ENCODE assay signal across 21 mouse cellular contexts in the genomic region with DNA sequence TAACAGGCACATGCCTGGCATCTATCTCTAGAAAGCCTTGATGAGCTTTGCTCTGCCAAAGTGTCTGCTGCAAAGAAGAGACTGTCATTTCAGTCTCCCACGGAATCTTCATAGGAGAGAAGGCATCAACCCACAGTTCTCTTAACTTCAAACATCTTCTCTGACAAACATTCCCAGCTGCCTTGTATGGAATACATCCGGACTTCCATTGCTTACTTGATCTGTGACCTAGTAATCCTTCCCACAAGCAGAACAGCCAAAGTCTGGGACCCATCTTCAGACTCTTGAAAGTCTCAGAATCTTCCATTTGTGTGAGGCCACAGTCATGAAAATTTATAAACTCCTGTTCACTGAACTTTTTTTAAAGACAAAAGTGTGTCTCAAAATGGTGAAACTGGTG. TPM values are rescaled to one million over a fixed set of nuclear protein-coding genes. Genes with fewer than 3 reads are reported as not detected.
DNase-seq lines count a peak whose midpoint lies in the region; ATAC-seq and TF ChIP-seq lines count a peak whose summit lies in the region.
"Had no signal": no experiment of that assay in that cellular context is flagged by ENCODE, and none has a peak within 500 bp of the region (broad histone marks: within the 10 kb centered on the region; RNA-seq: fewer than 3 reads in every experiment).

No protein-coding gene starts in this region.

- no peak overlapping the region for H3K4me2 ChIP-seq in heart, postnatal 0 days (ENCODE audit: low read depth, low read length)
- H3K4me2 ChIP-seq in stomach, embryonic 14.5 days (replicated peaks; ENCODE audit: low read depth, low read length), result no peak overlapping the region
- no peak overlapping the region for H3K4me2 ChIP-seq in stomach, postnatal 0 days (replicated peaks; ENCODE audit: low read depth)
- H3K4me2 ChIP-seq: heart, embryonic 11.5 days; hindbrain, embryonic 12.5 days; midbrain, embryonic 12.5 days had no signal

- H3K79me2 ChIP-seq in liver, adult 2 months (ENCODE audit: control insufficient read depth, insufficient read depth, low read length), result no peaks in the 10 kb centered on the region

- TF ChIP-seq POLR2A in liver, adult 2 months (IDR thresholded peaks at IDR 0.05; ENCODE audit: extremely low read depth, insufficient read depth, low read length), result no peak

- no peak for ATAC-seq in heart, postnatal 0 days (ENCODE audit: insufficient read depth, low read depth)
- no peak; the same call in 1 of the 2 replicates for ATAC-seq in stomach, embryonic 14.5 days (ENCODE audit: insufficient number of reproducible peaks, insufficient read depth, low FRiP score, low read depth)
- ATAC-seq in stomach, postnatal 0 days (ENCODE audit: low FRiP score, low TSS enrichment), result no peak
- ATAC-seq: forebrain, embryonic 16.5 days had no signal

- no peaks in the 10 kb centered on the region for H3K9me3 ChIP-seq in heart, postnatal 0 days (replicated peaks; ENCODE audit: control insufficient read depth, low read length)
- H3K9me3 ChIP-seq in stomach, embryonic 14.5 days (ENCODE audit: control insufficient read depth, low read depth, low read length), result no peaks in the 10 kb centered on the region
- no peaks in the 10 kb centered on the region for H3K9me3 ChIP-seq in stomach, postnatal 0 days (ENCODE audit: control insufficient read depth, low read length)
- H3K9me3 ChIP-seq in midbrain, embryonic 10.5 days (replicated peaks), result no peaks in the 10 kb centered on the region
- H3K9me3 ChIP-seq: forebrain, embryonic 10.5 days; hindbrain, embryonic 12.5 days; liver, embryonic 15.5 days; midbrain, embryonic 12.5 days had no signal

- 35% methylated on average over 2 of the region's 2 CpGs for WGBS in heart, postnatal 0 days
- WGBS in liver, adult 2 months, result 58% methylated on average over 2 of the region's 2 CpGs
- WGBS in stomach, embryonic 14.5 days, result 45% methylated on average over 2 of the region's 2 CpGs
- 27% methylated on average over 2 of the region's 2 CpGs for WGBS in stomach, postnatal 0 days
- WGBS in midbrain, embryonic 10.5 days, result 75% methylated on average over 2 of the region's 2 CpGs

- H3K9ac ChIP-seq in heart, postnatal 0 days (replicated peaks; ENCODE audit: low read depth, low read length), result no peak overlapping the region
- no peak overlapping the region for H3K9ac ChIP-seq in liver, adult 2 months (ENCODE audit: low read depth, low read length)
- no peak overlapping the region for H3K9ac ChIP-seq in stomach, embryonic 14.5 days (replicated peaks; ENCODE audit: low read depth, low read length)
- no peak overlapping the region for H3K9ac ChIP-seq in stomach, postnatal 0 days (ENCODE audit: low read length)
- H3K9ac ChIP-seq: hindbrain, embryonic 12.5 days; liver, embryonic 15.5 days; midbrain, embryonic 12.5 days had no signal

- no peak for TF ChIP-seq CTCF in heart, postnatal 0 days (IDR thresholded peaks at IDR 0.05; ENCODE audit: low read depth)
- TF ChIP-seq CTCF in liver, adult 2 months (IDR thresholded peaks at IDR 0.05; ENCODE audit: low read depth, low read length), result no peak
- TF ChIP-seq CTCF in stomach, postnatal 0 days (IDR thresholded peaks at IDR 0.05; ENCODE audit: low read depth), result no peak

- H3K27ac ChIP-seq in heart, postnatal 0 days (ENCODE audit: low read depth), result peak overlapping the region; percentile 25; the same call in 1 of the 2 replicates
- H3K27ac ChIP-seq in liver, adult 2 months (replicated peaks; ENCODE audit: insufficient read depth, low read depth, low read length), result no peak overlapping the region
- H3K27ac ChIP-seq in stomach, embryonic 14.5 days (ENCODE audit: low read length), result peak overlapping the region; percentile 18; the same call in 1 of the 2 replicates
- H3K27ac ChIP-seq in stomach, postnatal 0 days (replicated peaks), result no peak overlapping the region
- no peak overlapping the region for H3K27ac ChIP-seq in midbrain, embryonic 10.5 days (replicated peaks)
- H3K27ac ChIP-seq: forebrain, embryonic 10.5 days; hindbrain, embryonic 12.5 days; left cerebral cortex, adult 2 months; liver, embryonic 15.5 days; midbrain, embryonic 12.5 days had no signal

- no peaks in the 10 kb centered on the region for H3K36me3 ChIP-seq in heart, postnatal 0 days (replicated peaks; ENCODE audit: control insufficient read depth, insufficient read depth, low read length)
- H3K36me3 ChIP-seq in liver, adult 2 months (ENCODE audit: control insufficient read depth, insufficient read depth, low read length), result no peaks in the 10 kb centered on the region
- H3K36me3 ChIP-seq in stomach, embryonic 14.5 days (ENCODE audit: control insufficient read depth, insufficient read depth, low read length), result no peaks in the 10 kb centered on the region
- H3K36me3 ChIP-seq in stomach, postnatal 0 days (ENCODE audit: control insufficient read depth, insufficient read depth, low read length), result no peaks in the 10 kb centered on the region
- H3K36me3 ChIP-seq in midbrain, embryonic 10.5 days, result no peaks in the 10 kb centered on the region
- H3K36me3 ChIP-seq: forebrain, embryonic 10.5 days; hindbrain, embryonic 12.5 days; liver, embryonic 15.5 days; midbrain, embryonic 12.5 days had no signal

- H3K27me3 ChIP-seq in heart, postnatal 0 days (ENCODE audit: control insufficient read depth, insufficient read depth, low read length), result no peaks in the 10 kb centered on the region
- H3K27me3 ChIP-seq in liver, adult 2 months (ENCODE audit: control insufficient read depth, insufficient read depth, low read length), result no peaks in the 10 kb centered on the region
- no peaks in the 10 kb centered on the region for H3K27me3 ChIP-seq in stomach, embryonic 14.5 days (ENCODE audit: control insufficient read depth, insufficient read depth, low read length)
- no peaks in the 10 kb centered on the region for H3K27me3 ChIP-seq in stomach, postnatal 0 days (ENCODE audit: control insufficient read depth, insufficient read depth, low read length)
- peaks cover 19% of the 10 kb centered on the region; the same call in 1 of the 2 replicates for H3K27me3 ChIP-seq in midbrain, embryonic 10.5 days (ENCODE audit: low read depth, poor library complexity, severe bottlenecking)
- H3K27me3 ChIP-seq: liver, embryonic 15.5 days had no signal

- DNase-seq in heart, postnatal 0 days (ENCODE audit: low spot score), result no peak
- no peak for DNase-seq in heart, adult 9 months (ENCODE audit: low spot score in 2 of 2)
- DNase-seq in liver, adult 2 months (ENCODE audit: extremely low read depth, low read depth, low spot score), result peak; percentile 4
- no peak for DNase-seq in liver
- DNase-seq in stomach, postnatal 0 days (ENCODE audit: low spot score), result no peak
- DNase-seq in midbrain, embryonic 10.5 days (ENCODE audit: low spot score), result no peak
- DNase-seq: cerebellum, adult 9-11 months had no signal

- no peak overlapping the region for H3K4me3 ChIP-seq in heart, postnatal 0 days (ENCODE audit: low read depth, low read length)
- no peak overlapping the region for H3K4me3 ChIP-seq in liver, adult 2 months (ENCODE audit: insufficient read depth, low read depth, low read length)
- no peak overlapping the region for H3K4me3 ChIP-seq in stomach, embryonic 14.5 days (ENCODE audit: low read depth, low read length)
- no peak overlapping the region for H3K4me3 ChIP-seq in stomach, postnatal 0 days (ENCODE audit: low read depth, low read length)
- H3K4me3 ChIP-seq in midbrain, embryonic 10.5 days, result no peak overlapping the region
- H3K4me3 ChIP-seq: forebrain, embryonic 10.5 days; hindbrain, embryonic 12.5 days; left cerebral cortex, adult 2 months; liver, embryonic 15.5 days; midbrain, embryonic 12.5 days had no signal

- TF ChIP-seq EP300 in heart, postnatal 0 days (IDR thresholded peaks at IDR 0.05; ENCODE audit: low read depth), result no peak
- no peak for TF ChIP-seq EP300 in stomach, postnatal 0 days (optimal IDR thresholded peaks at IDR 0.05)

- no peaks in the 10 kb centered on the region for H3K4me1 ChIP-seq in heart, postnatal 0 days (ENCODE audit: control insufficient read depth, insufficient read depth)
- H3K4me1 ChIP-seq in liver, adult 2 months (ENCODE audit: control insufficient read depth, insufficient read depth, low read length), result no peaks in the 10 kb centered on the region
- H3K4me1 ChIP-seq in stomach, embryonic 14.5 days (ENCODE audit: control insufficient read depth, insufficient read depth, low read length), result no peaks in the 10 kb centered on the region
- no peaks in the 10 kb centered on the region for H3K4me1 ChIP-seq in stomach, postnatal 0 days (replicated peaks; ENCODE audit: control insufficient read depth, insufficient read depth)
- no peaks in the 10 kb centered on the region for H3K4me1 ChIP-seq in midbrain, embryonic 10.5 days
- H3K4me1 ChIP-seq: forebrain, embryonic 10.5 days; hindbrain, embryonic 12.5 days; midbrain, embryonic 12.5 days had no signal

RNA-seq across cellular contexts. Expression of a gene that starts 51.7 kb away (rescaled TPM):
- not detected in 2 replicates for total RNA-seq in heart, postnatal 0 days (2014; rRNA removed; ENCODE audit: low replicate concordance)
- 0.10 and 0.16 TPM in 2 replicates for polyA plus RNA-seq in heart, postnatal 0 days (2015; fragmentation: Nextera tagmentation; extraction: Ambion mirVana)
- total RNA-seq in liver, adult 2 months (2014; rRNA removed), result 0.09 TPM in 1 of 2 replicates, not detected in the other
- not detected in 2 replicates for polyA plus RNA-seq in liver, adult 2 months (2012; rRNA removed)
- 0.78 and 0.81 TPM in 2 replicates for polyA plus RNA-seq in stomach, embryonic 14.5 days (2014; fragmentation: Nextera tagmentation; extraction: Ambion mirVana)
- 0.15 and 0.16 TPM in 2 replicates for polyA plus RNA-seq in stomach, postnatal 0 days (2015; fragmentation: Nextera tagmentation; extraction: Ambion mirVana)
- polyA plus RNA-seq in midbrain, embryonic 10.5 days (2016; fragmentation: Nextera tagmentation; extraction: Ambion mirVana), result 0.46 and 0.57 TPM in 2 replicates
- total RNA-seq: adrenal gland, adult 2 months; gastrocnemius, postnatal 25 days; heart, postnatal 25 days; layer of hippocampus, postnatal 10 days; left cerebral cortex, adult 2 months; left cerebral cortex, postnatal 36 days had no signal
- polyA plus RNA-seq: adrenal gland, adult 2 months; C2C12 had no signal

Comparison
In these comparisons a context has a peak if more than half of its experiments do, and no peak if none do; other contexts are left out.
1. H3K27ac ChIP-seq: peak in heart, postnatal 0 days (single experiment) and stomach, embryonic 14.5 days (single experiment); none in liver, adult 2 months (single experiment), stomach, postnatal 0 days (single experiment) and midbrain, embryonic 10.5 days (single experiment).